Mouse (Mus musculus) heart, adult 2 months (tissue): ENCODE results near the gene Grik2. TPM values are rescaled to one million over a fixed set of nuclear protein-coding genes. Genes with fewer than 3 reads are reported as not detected.

ENCODE experiments used
- DNase-seq, 2 experiments: peaks; one replicate each; pipeline ENCODE4 v3.0.0; 2021
- H3K27ac ChIP-seq: fragments of 200-600 bp; 2 replicates; pipeline ENCODE4 v1.8.1; 2022
- H3K27me3 ChIP-seq: fragments of 200-500 bp; 2 replicates; pipeline ENCODE4 v1.6.1; 2012; ENCODE audit warnings: mild to moderate bottlenecking, low read length, inconsistent platforms, mixed read lengths; ENCODE audit not compliant: control insufficient read depth, insufficient read depth
- H3K36me3 ChIP-seq: fragments of 200-500 bp; 2 replicates; pipeline ENCODE4 v1.6.1; 2012; ENCODE audit warnings: low read length, inconsistent platforms; ENCODE audit not compliant: control insufficient read depth, insufficient read depth
- H3K4me1 ChIP-seq: fragments of 200-500 bp; 2 replicates; pipeline ENCODE4 v1.6.1; 2011; ENCODE audit warnings: low read length; ENCODE audit not compliant: control insufficient read depth, insufficient read depth
- H3K4me3 ChIP-seq: fragments of 200-600 bp; 2 replicates; pipeline ENCODE4 v1.8.1; 2022
- H3K79me2 ChIP-seq: fragments of 200-500 bp; replicated peaks from 2 replicates; pipeline ENCODE4 v1.6.1; 2012; ENCODE audit warnings: mild to moderate bottlenecking, inconsistent platforms, low read length, moderate library complexity, mixed read lengths; ENCODE audit not compliant: control insufficient read depth, insufficient read depth
- H3K9ac ChIP-seq: fragments of 200-500 bp; 2 replicates; pipeline ENCODE4 v1.6.1; 2012; ENCODE audit warnings: low read depth, mild to moderate bottlenecking, control low read depth, inconsistent platforms, low read length, mixed read lengths
- CTCF ChIP-seq: fragments of 200-600 bp; IDR thresholded peaks from 2 replicates; pipeline ENCODE4 v1.8.1; 2022; ENCODE audit warnings: antibody characterized with exemption, mild to moderate bottlenecking, moderate library complexity
- EP300 ChIP-seq: fragments of 200-500 bp; IDR thresholded peaks from 2 replicates; pipeline ENCODE4 v1.6.1; 2011; ENCODE audit warnings: low read depth, low read length, control low read depth; ENCODE audit not compliant: insufficient read depth
- POLR2A ChIP-seq: fragments of 200-500 bp; IDR thresholded peaks from 2 replicates; pipeline ENCODE4 v1.6.1; 2011; ENCODE audit warnings: mild to moderate bottlenecking, low read depth, low read length, control low read depth; ENCODE audit not compliant: insufficient read depth
- WGBS: fragments of 180-500 bp; shearing (Covaris S2); methylation state at CpG from one replicate; pipeline ENCODE4 v1.1.7; 2018; 5-methylcytosine and 5-hydroxymethylcytosine counted together
- intact Hi-C: fragments of 180-260 bp; cut with DNase I; formaldehyde crosslinking; loops from one replicate; pipeline ENCODE4 v1.15.1; 2025
- polyA plus RNA-seq: library from polyadenylated mRNA; depleted of rRNA; stranded (reverse); fragments of >200 nt; gene quantifications from 2 replicates; pipeline ENCODE4 v1.2.3, GENCODE M21; 2012
- total RNA-seq, 2 experiments: library from RNA; stranded (reverse); gene quantifications; 2 replicates each; pipeline ENCODE4 v1.2.3; 2021

Grik2 gene
- total and polyA plus RNA-seq, 3 experiments, result 0.18 to 0.66 (median 0.47) TPM

DNA sequence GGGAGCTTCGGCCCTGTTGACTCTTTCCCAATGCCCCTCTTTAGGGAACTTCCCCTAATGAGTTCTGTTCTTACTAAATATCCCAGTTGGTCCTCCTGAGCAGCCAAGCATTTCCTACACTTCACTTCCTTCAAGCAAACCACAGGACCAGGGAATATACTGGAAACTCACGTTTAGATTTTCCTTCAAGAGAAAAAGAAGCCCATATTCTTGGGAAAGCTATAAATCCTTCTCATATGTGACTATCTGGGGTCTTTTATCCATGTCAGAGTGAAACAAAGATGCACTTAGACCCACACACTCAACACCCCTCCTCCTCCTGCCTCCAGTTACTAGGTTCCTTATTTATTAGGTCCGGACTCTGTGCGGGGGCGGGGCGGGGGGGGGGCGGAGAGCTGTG lies 6.5 kb downstream of the Grik2 start:
- intact Hi-C loops, result no loop called here
- no peak overlapping the region for H3K4me3 ChIP-seq
- H3K4me1 ChIP-seq, result no peaks in the 10 kb centered on the region; the same call in 1 of the 2 replicates
- no peak overlapping the region for H3K27ac ChIP-seq
- no peaks in the 10 kb centered on the region for H3K36me3 ChIP-seq
- 7% methylated on average over 7 of the region's 7 CpGs for WGBS
- DNase-seq, result no peak
- TF ChIP-seq POLR2A (no peak), EP300 (no peak)
- no peaks in the 10 kb centered on the region for H3K79me2 ChIP-seq
- no peak overlapping the region for H3K9ac ChIP-seq
- H3K27me3 ChIP-seq, result no peaks in the 10 kb centered on the region

DNA sequence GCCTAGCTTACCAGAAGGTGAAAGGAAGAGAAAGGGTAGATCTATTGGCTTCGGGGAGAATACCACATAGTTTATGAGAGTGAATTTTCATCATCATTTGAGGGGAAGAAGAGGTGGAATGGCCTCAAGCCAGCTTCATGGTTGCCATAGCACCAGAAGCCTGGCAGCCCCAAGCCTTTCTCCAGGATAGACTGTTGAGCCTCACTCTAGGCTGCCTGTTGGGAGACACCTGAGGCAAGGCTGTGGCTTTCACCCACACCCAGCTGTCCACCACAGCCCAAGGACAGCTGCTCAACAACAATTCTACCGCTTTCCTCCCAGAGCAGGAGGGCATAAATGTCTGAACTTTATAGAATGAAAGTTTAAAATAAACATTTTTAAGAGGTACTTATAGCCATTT lies 8.1 kb downstream of the Grik2 start:
- Histone ChIP-seq H3K4me1 (no peaks in the 10 kb centered on the region; the same call in 1 of the 2 replicates), H3K9ac (no peak overlapping the region), H3K79me2 (no peaks in the 10 kb centered on the region), H3K4me3 (no peak overlapping the region), H3K36me3 (no peaks in the 10 kb centered on the region), H3K27me3 (no peaks in the 10 kb centered on the region), H3K27ac (no peak overlapping the region)
- DNase-seq, result no peak
- 72% methylated on average over 2 of the region's 2 CpGs for WGBS
- no peak for TF ChIP-seq POLR2A
- TF ChIP-seq EP300, result no peak
- no peak for TF ChIP-seq CTCF
- intact Hi-C loops, result no loop called here

DNA sequence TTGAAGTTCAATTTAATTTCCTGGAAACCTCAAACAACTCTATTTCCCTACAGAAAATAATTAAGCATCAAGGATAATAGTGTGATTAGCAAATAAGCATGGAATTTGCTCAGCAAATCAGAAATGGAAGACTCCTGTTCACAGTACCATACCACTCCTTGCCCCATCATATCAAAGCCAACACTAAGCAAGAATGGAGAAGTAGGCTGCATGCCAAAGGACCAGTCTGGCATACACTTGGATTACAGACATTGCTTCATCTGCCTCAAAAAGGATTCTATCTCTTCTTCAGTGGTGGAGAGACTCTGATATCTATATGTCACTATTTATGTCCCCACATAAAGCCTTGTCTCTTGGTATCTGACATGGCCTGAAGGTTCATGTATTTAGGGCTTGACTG lies 19.7 kb downstream of the Grik2 start:
- no peaks in the 10 kb centered on the region for H3K4me1 ChIP-seq
- no peak overlapping the region for H3K9ac ChIP-seq
- H3K4me3 ChIP-seq, result no peak overlapping the region
- no peaks in the 10 kb centered on the region for H3K36me3 ChIP-seq
- no peaks in the 10 kb centered on the region for H3K27me3 ChIP-seq
- intact Hi-C loops, result no loop called here
- TF ChIP-seq POLR2A (no peak), EP300 (no peak), CTCF (no peak)
- no peak for DNase-seq
- no peak overlapping the region for H3K27ac ChIP-seq
- H3K79me2 ChIP-seq, result no peaks in the 10 kb centered on the region

DNA sequence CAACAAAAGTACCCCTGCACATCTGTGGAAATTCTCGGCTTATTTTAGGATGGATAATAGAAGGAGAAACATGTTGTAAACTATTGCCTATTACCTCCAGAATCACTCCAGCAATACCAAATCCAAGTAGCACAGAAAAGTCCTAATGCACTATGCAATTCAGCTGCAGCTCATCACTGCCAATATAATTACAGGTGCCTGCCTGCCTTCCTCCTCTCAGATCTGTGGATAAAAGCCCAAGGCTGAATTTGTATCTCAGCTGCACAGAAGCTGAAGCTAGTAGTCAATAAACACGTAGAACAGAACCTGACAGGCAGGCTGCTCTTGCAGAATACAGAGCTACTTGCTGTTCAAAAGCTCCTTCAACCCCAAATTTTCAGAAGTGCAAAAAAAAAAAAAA lies 21.0 kb downstream of the Grik2 start:
- intact Hi-C loops, result no loop called here
- no peak overlapping the region for H3K4me3 ChIP-seq
- H3K4me1 ChIP-seq, result no peaks in the 10 kb centered on the region
- no peak for DNase-seq
- 56% methylated on average over 2 of the region's 2 CpGs for WGBS
- H3K36me3 ChIP-seq, result no peaks in the 10 kb centered on the region
- no peak overlapping the region for H3K9ac ChIP-seq
- no peak overlapping the region for H3K27ac ChIP-seq
- no peaks in the 10 kb centered on the region for H3K27me3 ChIP-seq
- H3K79me2 ChIP-seq, result no peaks in the 10 kb centered on the region
- TF ChIP-seq EP300 (no peak), POLR2A (no peak), CTCF (no peak)

DNA sequence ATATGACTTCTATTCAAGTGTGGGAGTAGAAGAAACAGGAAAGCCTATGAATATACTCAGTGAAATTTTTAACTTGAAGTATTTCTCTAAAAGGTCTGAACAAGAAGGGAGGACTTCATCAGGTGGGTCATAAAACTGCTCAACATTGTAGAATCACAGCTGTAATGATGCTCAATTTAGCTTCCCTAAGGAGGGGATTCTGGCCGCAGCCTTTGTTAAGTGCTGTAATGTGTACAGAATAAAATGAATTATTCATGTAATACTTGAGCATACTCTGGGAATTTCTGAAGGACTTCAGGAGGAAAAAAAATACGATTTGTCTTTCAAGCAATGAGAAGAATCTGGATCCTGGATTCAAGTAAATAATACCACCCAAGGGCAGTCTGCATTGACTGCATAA lies 26.0 kb downstream of the Grik2 start:
- no peak overlapping the region for H3K9ac ChIP-seq
- no peak for TF ChIP-seq CTCF
- TF ChIP-seq EP300, result no peak
- TF ChIP-seq POLR2A, result no peak
- no peak for DNase-seq
- no peak overlapping the region for H3K4me3 ChIP-seq
- no peaks in the 10 kb centered on the region for H3K27me3 ChIP-seq
- 68% methylated on average over 2 of the region's 2 CpGs for WGBS
- H3K27ac ChIP-seq, result no peak overlapping the region
- intact Hi-C loops, result no loop called here
- H3K36me3 ChIP-seq, result no peaks in the 10 kb centered on the region
- H3K4me1 ChIP-seq, result no peaks in the 10 kb centered on the region
- no peaks in the 10 kb centered on the region for H3K79me2 ChIP-seq

DNA sequence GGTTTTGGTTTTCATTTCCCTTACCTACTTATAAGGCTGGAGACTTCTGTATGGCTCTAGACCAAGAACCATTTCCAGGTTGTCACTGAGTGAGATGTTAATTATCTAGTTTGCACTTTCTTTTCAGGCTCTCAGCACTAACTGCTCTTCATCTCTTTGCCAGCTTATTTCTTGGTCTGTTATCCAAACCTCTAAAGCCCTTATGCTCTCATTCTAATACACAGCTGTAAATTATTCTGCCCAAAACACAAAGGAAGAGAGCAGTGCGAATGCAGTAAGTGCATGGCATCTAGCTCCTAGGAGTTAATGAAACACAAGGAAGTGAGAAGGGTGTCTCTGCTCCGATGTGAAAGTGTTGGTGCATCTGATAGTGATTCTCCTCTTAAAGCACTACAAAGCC lies 36.8 kb downstream of the Grik2 start:
- Histone ChIP-seq H3K4me3 (no peak overlapping the region), H3K9ac (no peak overlapping the region), H3K27ac (no peak overlapping the region), H3K27me3 (no peaks in the 10 kb centered on the region), H3K4me1 (no peaks in the 10 kb centered on the region), H3K79me2 (no peaks in the 10 kb centered on the region), H3K36me3 (no peaks in the 10 kb centered on the region)
- intact Hi-C loops, result no loop called here
- WGBS, result 69% methylated on average over 2 of the region's 2 CpGs
- no peak for DNase-seq
- TF ChIP-seq EP300 (no peak), CTCF (no peak), POLR2A (no peak)

DNA sequence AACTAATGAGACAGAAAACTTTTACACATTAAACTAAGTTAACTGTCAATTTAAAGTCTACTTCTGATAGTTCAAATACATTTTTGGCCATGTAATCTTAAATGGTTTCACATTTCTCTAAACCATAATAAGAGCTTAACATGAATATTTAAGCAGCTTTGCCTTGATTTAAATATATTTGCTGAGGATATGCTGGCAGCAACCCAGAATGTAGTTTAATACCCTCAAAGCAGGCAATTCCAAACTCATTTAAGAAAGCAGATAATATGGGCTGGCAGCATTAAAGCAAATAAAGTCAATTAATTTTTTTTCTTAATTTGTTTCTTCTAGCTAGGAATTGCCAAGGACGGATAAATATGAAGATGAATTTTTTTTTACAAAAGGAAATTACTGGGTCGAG lies 56.7 kb downstream of the Grik2 start:
- TF ChIP-seq EP300 (no peak), CTCF (no peak), POLR2A (no peak)
- H3K27me3 ChIP-seq, result no peaks in the 10 kb centered on the region
- no peaks in the 10 kb centered on the region for H3K79me2 ChIP-seq
- no peak for DNase-seq
- no peak overlapping the region for H3K27ac ChIP-seq
- no peak overlapping the region for H3K4me3 ChIP-seq
- no peaks in the 10 kb centered on the region for H3K4me1 ChIP-seq
- intact Hi-C loops, result no loop called here
- H3K36me3 ChIP-seq, result no peaks in the 10 kb centered on the region
- H3K9ac ChIP-seq, result no peak overlapping the region
- 67% methylated on average over 2 of the region's 2 CpGs for WGBS
